Mouse (Mus musculus): ENCODE data around the gene Kank1.

Kank1 gene

DNA sequence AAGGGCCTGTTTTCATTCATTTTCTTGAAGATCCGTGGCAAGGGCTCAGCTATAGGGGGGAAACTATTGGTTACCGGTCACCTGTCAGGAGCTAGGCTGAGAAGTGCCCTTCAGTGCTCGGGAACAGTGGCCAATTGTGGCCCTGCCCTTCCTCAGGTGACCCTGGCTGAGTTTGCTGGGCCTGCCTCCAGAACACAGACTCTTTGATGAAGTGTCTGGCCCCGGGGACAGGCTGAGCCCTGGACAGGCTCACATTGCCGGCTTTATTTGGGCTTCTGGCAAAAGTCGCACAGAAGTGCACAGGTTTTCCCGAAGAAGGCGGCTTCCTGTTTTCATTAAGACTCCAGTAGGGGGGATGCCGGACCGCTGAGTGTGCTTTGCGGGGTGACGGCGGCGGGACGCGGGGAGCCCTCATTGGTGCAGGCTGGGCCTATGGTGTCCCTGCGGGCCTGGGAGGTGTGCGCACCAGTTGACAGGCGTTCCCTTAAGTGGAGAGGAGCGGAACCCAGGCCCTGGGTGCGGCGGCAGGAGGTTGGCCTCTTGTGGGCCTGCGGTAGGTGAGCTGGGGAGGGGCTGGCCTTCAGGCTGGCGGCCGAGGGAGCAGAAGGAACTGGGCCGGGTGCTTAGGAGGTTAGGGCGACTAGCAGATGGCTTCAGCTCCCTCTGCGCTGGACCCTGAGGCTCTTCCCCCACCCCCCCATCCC, 169.9 kb downstream of the Kank1 start:
- in situ Hi-C loops (cut with MboI): no loop called here

DNA sequence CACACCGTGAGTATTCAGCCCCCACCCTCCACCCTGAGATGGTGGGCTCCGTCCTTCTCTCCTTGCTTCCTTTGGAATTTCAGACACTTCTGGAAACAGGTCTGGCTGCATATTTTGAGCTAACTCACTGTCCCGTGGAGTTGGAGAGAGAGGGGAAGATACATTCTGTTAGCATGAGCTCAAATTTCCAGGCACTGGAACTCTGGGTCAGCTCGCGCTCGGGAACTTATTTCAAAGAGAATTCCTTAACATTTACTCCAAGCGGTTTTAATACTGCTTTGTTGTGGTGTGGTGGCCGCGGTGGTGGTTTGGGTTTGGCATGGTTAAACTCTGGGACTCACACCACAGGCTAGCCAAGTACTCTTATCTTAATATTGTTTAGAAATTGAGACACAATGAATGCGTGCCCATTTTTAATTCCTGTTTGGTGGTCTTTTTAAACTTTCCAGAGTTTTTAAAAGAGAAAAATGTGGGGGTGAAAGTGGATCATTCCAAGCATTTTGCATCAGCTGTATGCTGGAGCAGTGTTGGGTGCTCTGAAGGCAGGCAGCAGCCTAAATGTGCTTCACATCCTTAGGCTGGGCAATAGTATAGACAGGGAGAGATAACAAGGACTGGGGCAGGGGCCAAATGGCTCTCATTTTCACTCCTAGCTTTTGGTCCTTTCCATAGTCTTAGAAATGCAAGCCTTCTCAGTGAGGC, 170.6 kb downstream of the Kank1 start:
- in situ Hi-C loops (cut with MboI): no loop called here

DNA sequence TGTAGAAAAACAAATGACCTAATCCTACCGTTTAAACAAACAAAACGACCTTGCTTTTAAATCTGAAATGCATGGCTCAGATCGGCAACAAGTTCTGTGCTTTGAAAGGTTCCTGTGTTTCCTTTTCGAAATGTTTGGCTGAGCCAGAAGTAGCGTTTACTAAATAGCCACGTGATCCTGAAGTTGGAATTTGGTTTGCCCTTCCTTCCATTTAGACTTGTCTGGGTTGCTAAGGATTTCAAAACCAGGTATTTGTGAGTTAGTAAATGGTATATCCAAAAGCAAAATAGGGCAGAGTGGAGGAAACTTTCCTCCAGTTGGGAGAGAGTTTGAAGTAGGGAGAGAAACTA, 171.1 kb downstream of the Kank1 start:
- in situ Hi-C loops (cut with MboI): no loop called here

DNA sequence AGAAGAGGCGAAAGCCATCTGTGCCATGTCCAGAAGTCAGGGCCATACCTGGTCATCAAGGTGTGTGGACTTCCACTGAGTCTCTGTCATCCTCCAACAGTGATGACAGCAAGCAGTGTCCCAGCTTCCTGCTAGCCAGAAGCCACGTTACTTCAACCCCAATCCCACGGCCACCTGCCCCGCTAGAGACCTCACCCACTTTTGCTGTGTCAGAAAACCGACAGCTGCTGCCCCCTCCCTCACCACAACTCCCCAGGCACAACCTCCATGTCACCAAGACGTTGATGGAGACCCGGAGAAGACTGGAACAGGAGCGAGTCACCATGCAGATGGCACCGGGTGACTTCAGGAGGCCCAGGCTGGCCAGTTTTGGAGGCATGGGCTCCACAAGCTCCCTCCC, 172.5 kb downstream of the Kank1 start:
- in situ Hi-C loops (cut with MboI): no loop called here

DNA sequence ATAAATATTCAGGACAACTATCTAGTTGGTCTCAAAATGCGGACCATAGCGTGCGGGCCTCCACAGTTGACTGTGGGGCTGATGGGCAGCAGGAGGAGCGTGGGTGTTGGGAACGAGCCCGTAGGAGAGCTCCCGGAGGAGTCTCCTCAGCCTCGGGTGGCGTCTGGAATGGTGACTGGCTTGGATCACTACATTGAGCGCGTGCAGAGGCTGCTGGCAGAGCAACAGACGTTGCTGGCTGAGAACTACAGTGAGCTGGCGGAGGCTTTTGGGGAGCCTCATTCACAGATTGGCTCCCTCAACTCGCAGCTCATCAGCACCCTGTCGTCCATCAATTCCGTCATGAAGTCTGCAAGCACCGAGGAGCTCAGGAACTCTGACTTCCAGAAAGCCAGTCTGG, 174.6 kb downstream of the Kank1 start:
- in situ Hi-C loops (cut with MboI): no loop called here

DNA sequence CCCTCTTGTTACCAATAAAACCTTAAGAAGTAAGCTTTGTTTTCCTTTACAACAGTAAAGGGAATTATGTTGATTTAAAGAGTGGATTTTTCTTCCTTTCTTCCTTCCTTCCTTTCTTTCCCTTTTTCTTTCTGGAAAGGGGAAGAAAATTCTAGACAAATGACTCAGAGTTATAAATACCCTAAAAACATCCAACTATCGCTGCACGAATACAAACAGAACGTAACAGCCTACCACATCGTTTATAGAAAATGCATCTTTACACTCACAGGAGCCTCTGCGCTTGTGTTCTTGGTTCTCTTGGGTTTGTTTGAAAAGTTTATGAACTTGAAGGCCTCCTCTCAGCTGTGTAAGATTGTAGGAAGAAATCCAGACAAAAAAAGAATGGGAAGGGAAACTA, 178.7 kb downstream of the Kank1 start:
- in situ Hi-C loops (cut with MboI): no loop called here

DNA sequence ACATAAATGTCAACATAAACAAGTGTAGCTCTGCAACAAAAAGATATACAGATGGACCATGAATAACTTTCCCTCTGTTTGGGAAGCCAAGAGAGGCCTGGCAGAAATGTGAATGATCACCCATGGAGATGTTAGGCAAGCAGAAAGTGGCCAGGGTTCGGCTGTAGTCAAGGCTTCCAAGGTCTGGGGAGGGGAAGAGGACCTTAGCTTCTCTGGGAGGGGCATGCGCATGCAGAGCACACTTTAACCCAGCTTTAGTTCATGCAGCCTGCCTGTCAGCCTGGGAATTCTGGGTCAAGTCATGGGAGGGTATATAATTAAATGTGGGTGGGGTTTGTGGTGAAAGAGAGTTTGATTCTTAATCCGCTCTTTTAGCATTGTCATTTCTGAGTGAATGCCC, 180.9 kb downstream of the Kank1 start:
- in situ Hi-C loops (cut with MboI): no loop called here

DNA sequence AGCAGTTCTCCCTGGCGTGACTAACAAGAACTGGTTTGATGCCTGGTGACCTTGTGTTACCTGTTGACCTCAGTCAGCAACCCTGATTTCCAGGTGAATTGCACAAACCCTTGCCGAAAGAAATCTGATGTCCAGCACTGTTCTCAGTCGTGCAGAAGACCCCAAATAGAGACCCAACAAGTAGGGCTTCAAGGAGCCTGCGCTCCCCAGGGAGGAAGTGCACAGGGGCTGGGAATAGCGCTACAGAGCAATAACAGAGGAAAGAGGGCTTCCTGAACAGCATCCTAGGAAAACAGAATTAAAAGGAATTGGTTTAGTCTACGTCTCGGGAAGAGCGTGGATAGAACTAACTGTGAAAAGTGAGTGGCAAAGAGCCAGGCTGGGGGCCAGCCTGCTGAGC, 183.2 kb downstream of the Kank1 start:
- in situ Hi-C loops (cut with MboI): no loop called here

DNA sequence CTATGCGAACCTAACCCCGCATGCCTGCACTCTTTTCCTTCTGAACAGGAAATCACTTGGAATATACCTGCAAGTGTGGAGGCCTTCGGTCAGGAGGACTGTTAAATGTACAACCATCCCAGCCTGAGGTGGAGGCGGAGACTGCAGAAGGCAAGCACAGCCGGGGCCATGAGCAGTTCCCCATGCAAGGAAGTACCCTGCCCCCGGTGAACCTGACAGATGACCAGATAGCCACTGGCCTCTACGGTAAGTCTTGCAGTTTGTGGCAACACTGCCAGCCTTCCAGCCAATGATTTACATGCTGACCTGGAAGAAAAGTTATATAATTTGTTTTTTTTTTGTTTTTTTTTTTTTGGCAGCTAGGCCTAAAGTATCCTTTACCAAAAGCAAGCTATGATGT, 185.3 kb downstream of the Kank1 start:
- in situ Hi-C loops (cut with MboI): no loop called here

DNA sequence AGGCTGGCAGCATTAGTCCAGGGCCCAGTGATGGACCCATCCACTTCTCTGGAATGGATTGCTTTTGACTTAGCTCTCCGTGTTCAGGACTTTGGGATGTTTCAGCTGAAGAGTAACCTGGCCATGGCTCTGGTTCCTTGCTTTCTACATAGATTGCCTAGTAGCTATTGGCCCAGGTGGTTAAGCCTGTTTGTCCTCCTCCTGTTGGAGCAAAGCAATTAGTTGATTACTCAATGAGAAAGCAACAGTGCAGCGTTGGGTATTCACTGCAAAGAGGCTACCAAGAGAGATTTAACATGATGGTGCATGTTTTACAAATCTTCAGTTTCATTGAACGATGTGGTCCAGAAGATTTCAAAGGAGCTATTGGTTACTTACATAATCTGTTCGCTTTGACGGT, 186.6 kb downstream of the Kank1 start:
- in situ Hi-C loops (cut with MboI): no loop called here

DNA sequence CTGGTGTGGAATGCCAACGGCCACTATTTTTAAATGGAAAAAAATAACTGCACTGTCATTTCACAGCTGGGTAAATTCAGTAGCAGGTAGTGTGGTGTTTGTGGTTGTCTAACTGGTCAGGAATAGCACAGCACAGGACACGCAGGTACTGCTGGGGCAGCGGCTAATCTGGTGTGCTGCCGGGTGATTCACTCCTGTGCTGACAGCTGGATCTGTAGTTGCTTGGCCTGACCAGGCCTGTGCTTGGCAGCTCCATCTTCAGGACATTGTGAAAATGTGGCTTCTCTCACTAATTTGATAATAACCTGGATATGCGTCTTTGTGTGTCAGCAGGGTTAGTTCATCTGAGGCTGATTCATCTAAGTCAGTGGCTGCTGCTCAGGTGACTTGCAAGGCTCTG, 189.7 kb downstream of the Kank1 start:
- in situ Hi-C loops (cut with MboI): no loop called here

DNA sequence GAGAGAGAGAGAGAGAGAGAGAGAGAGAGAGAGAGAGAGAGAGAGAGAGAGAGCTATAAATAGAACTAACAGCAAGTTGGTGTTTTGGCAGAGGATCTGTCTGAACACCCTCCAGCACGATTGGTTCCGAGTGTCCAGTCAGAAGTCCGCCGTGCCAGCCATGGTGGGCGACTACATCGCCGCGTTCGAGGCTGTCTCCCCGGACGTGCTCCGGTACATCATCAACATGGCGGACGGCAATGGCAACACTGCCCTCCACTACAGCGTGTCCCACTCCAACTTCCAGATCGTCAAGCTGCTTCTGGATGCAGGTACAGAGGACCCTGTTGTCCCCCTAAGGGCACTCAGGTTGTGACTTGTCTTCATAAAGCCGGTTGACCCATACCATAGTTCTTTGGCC, 191.1 kb downstream of the Kank1 start:
- in situ Hi-C loops (cut with MboI): no loop called here

DNA sequence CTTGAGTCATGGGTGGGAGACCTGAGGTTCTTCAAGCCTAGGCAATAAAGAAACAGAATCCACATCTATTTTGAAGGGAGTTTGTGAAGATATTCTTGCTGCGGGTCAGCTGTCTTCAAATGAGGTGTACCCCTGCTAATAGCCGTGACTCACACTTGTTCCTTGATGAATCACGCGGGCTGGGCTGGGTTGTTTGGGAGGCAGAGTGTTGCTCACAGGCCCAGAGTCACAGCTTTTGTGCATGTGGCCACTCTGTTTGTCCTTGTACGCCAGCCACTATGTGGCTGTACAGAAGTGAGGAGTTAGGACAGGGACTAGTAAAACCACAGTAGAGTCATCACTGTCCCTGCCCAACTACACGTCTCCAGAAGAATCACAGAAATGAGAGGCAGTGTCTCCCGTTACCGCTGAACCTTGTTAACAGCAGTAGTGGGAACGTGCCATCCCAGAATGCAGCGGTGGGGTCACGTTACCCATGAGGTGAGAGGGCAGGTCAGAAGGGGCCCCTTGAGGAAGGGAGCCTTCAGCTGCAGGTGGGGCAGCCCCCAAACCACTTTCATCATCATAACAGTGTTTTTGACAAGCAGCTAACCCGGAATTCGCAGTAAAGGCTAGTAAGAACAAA, 191.7 kb downstream of the Kank1 start:
- in situ Hi-C loops (cut with MboI): no loop called here

DNA sequence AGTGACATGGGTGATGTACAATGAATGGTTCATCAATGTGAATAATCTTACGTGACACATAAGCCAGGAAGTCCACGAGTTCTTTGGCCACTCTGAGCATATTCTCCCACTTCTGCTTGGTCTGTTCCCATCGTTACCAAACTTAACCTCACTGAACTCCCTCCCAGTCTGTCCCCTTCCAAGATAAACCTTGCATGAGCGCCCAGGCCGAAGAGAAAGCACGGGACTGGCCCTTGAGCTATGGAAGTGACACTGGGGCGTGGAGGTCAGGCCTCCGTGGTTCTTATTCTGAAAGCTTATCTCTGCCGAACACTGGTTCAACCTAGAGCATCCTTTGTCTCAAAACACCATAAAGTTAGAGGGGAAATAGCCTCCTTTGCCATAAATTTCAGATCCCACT, 194.7 kb downstream of the Kank1 start:
- in situ Hi-C loops (cut with MboI): no loop called here

DNA sequence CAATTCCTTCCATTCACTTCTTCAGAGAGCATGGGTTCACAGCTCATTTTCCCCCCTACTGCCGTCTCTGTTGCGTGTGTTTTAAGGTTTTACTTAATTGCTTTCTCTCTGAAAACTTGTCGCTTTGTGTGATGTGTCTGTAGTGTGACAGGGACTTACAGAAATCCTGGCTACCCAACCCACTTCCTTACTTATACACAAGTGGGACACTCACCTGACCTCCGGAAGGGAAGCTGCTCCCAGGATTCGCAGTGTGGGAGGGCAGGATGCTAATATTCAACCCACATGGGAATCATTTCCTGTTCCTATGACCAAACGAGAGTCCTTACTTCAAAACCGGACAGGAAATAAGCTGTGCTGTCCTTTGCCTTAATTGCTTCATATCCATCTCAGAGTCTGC, 195.1 kb downstream of the Kank1 start:
- in situ Hi-C loops (cut with MboI): no loop called here

DNA sequence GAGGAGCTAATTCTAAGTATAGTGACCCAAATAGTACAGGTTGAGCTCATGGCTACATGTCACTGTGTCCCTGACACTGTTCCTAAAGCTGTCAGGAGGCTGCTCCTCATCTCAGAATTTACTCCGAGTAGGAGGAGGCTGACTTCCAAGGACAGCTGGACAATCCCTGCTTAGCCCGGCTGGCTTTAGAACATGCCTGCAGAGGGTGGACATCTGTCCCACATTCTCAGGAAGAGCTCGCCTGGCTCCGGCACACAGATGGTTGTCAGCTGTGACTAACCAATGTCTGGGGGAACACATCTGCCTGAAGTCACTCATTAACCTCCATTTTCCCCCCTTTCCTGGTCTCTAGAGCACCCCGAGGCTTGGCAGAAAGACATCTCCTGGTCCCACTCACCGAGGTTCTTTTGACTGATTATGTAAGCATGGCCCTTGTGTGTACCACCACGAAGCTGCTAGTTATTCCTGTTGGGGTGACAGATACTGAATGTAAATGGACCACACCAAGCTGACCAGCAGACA, 196.5 kb downstream of the Kank1 start:
- in situ Hi-C loops (cut with MboI): no loop called here

DNA sequence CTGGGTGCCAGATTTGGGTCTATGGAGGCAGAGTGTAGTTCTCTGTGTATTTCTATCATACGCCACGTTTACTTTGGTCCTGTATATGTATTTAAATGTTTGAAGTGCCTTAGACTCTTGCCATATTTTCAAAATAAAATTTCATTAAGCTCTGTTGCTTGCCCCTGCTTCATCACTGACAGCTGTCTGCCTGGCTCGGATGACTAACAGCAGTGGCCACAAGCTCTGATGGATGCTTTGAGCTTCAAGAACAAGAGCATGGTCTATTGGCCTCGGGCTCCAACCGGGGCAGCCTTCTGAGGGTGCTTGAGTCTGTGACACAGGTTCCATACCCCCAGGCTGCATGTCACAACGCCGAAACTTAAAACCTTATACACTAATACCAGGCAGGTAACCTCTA, 197.6 kb downstream of the Kank1 start:
- in situ Hi-C loops (cut with MboI): no loop called here

DNA sequence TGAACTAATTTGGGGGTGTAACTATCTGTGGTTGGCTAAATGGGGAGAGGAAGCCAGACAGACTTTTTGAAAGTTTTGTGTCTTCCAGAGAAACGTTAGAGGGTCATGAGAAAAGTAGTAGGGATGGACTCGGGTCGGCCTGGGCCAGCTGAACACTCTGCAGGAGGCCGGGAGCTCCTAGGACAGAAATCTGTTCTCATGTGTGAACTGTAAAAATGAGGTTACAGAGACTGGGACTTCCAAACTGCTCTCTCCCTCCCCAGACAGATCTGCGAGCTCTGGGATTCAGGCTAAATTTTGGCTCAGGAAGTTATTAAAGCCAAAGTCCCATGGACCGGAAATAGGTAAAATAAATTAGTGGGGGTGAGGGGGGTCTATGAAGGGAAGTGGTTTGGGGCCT, 198.0 kb downstream of the Kank1 start:
- in situ Hi-C loops (cut with MboI): no loop called here

DNA sequence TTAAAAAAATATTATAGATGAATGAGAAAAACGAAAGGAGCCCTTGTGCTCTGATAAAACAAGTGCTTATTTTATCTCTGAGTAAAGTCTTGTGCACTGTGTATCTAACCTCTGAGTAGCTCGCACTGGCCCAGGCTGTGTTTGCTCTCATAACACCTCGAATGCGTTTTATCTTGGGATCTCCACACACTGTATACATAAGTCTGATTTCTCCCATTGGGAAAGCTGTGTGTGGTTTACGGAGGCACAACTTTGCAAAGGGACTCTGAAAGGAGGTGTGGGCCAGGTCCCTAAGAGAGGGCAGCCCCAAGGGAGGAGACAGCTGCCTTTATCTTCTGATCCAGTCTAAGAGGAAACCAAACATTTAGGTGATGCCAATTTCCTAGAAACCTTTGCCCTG, 198.6 kb downstream of the Kank1 start:
- in situ Hi-C loops (cut with MboI): no loop called here

DNA sequence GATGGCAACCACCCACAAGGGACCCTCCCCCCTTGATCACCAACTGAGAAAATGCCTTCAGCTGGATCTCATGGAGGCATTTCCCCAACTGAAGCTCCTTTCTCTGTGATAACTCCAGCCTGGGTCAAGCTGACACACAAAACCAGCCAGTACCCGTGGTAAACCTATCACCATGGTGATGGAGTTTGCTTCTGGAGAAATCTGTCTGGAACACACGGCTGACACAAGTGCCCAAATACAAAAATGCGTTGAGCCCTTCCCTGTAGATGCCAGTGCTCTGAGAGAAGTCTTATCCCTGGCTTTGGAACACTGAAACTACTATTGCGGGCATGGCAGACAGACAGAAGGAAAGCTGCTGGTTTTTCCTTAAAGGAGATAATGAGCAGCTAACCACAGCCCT, 199.4 kb downstream of the Kank1 start:
- in situ Hi-C loops (cut with MboI): no loop called here

DNA sequence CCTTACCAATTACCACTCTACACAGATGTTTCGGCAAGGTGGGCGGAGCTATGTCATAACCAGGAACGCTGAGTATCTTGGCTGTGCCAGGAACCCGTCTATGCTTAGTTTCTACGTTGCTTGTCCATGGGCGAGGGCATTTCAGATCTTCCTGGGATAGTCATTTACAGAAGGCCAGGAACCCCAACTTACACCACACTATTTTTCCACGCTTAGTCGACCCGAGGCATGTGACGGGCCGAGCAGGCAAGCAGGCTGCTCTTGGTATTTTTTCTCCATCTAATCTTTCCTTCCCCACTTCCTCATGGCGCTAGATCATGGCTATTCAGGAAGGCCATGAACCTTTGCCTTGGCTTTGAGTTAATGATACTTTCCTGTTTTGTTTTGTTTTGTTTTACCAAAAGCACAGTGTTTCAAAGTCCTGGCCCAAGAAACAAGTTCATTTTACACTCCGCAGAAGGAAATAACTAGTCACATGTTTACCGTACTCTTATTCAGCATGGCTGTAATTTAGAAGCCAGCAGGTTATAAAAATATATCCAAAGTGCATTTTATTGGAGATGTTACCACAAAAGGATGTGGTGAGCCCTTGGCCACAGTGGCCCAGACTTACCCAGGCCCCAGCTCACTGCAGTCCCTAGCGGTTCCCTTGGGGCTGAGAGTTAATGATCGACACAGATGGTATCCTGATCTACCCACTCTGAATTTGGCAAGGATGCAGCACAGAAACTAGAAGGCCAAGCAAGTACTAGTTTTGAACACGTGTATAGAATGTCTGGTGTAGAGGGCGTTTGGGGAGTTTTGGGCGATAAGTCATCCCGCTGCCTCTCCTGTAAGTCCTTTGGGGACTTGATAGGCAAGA, 200.2 kb downstream of the Kank1 start:
- in situ Hi-C loops (cut with MboI): no loop called here

DNA sequence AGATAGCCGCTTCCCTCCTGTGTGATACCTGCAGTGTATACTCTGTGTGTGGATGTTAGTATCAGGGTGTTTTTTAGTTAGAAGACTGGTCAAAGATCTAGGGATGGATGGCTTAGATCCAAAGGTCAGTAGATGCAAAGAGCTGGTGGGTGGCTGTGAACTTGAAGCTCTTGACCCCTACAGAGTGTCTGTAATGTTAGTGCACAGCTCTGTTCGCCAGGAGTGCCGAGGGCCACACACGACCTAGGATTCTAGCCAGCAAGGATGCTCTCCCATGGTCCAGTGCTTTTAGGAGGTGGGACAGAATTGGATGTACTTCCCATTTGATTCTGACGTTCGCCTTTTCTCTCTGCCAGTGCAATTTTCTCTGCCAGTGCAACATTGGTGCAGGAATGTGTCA, 201.5 kb downstream of the Kank1 start:
- in situ Hi-C loops (cut with MboI): no loop called here

Measured in mature B cell (primary cell).